Mouse (Mus musculus) heart, adult 2 months (tissue): ENCODE results near the gene Polk.

Experiments
- CTCF ChIP-seq: fragments of 200-600 bp; IDR thresholded peaks from 2 replicates; pipeline ENCODE4 v1.8.1; 2022; ENCODE audit warnings: antibody characterized with exemption, mild to moderate bottlenecking, moderate library complexity
- EP300 ChIP-seq: fragments of 200-500 bp; IDR thresholded peaks from 2 replicates; pipeline ENCODE4 v1.6.1; 2011; ENCODE audit warnings: low read depth, low read length, control low read depth; ENCODE audit not compliant: insufficient read depth

- TF ChIP-seq CTCF, result no peak
- no peak for TF ChIP-seq EP300
These were observed 25.6 kb upstream of the Polk start for GRCm38 (mm10) chr13:96567977-96568376.
